ENCODE assay signal across 19 mouse cellular contexts in the genomic region with DNA sequence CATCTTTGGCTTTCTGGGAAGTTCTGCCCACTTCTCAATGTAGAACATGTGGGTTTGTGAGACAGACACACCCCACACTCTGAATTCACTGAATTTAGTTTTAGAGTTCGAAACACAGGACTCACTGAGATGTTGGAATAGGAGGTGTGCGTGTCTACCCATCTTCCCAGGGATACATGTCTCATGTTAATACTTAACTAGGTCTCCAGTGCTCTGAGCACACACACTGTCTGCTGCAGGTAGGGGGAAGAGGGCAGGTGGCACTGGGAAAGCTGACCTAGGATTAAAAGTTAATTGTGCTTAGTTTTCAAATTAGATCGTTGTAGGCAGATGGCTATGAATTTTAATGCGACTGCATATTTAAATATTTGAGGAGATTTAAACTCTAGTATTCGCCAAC.
"Had no signal": no experiment of that assay in that cellular context is flagged by ENCODE, and none has a peak within 500 bp of the region (broad histone marks: within the 10 kb centered on the region; RNA-seq: fewer than 3 reads in every experiment).

No protein-coding gene starts in this region.

- H3K9ac ChIP-seq: lung, embryonic 14.5 days; midbrain, embryonic 12.5 days; neural tube, embryonic 13.5 days; neural tube, embryonic 15.5 days; stomach, embryonic 15.5 days had no signal

- H3K4me1 ChIP-seq: midbrain, embryonic 10.5 days; midbrain, embryonic 12.5 days; neural tube, embryonic 13.5 days; neural tube, embryonic 15.5 days; stomach, embryonic 15.5 days had no signal

- H3K4me3 ChIP-seq: midbrain, embryonic 10.5 days; midbrain, embryonic 12.5 days; myocyte; neural tube, embryonic 13.5 days; neural tube, embryonic 15.5 days; stomach, embryonic 15.5 days had no signal

- DNase-seq: lung, adult 18-20 months; lung, embryonic 14.5 days; lung, postnatal 10 days; lung, postnatal 4 days; midbrain, embryonic 14.5 days; right cerebral cortex, adult 18-20 months; right cerebral cortex, postnatal 25 days; right cerebral cortex, postnatal 4 days; thymus, adult 2 months; thymus, postnatal 25 days; thymus, postnatal 4 days had no signal

- H3K36me3 ChIP-seq: midbrain, embryonic 10.5 days; midbrain, embryonic 12.5 days; neural tube, embryonic 13.5 days; neural tube, embryonic 15.5 days; stomach, embryonic 15.5 days had no signal

- H3K9me3 ChIP-seq: midbrain, embryonic 10.5 days; midbrain, embryonic 12.5 days; neural tube, embryonic 13.5 days; neural tube, embryonic 15.5 days; stomach, embryonic 15.5 days had no signal

- H3K4me2 ChIP-seq: lung, embryonic 14.5 days; midbrain, embryonic 12.5 days; neural tube, embryonic 13.5 days; neural tube, embryonic 15.5 days; stomach, embryonic 15.5 days had no signal

- H3K27ac ChIP-seq: midbrain, embryonic 10.5 days; midbrain, embryonic 12.5 days; neural tube, embryonic 13.5 days; neural tube, embryonic 15.5 days; stomach, embryonic 15.5 days; stomach, postnatal 0 days had no signal

- H3K27me3 ChIP-seq: midbrain, embryonic 12.5 days; neural tube, embryonic 13.5 days; neural tube, embryonic 15.5 days; stomach, embryonic 15.5 days had no signal

- ATAC-seq: midbrain, embryonic 16.5 days had no signal
